Mouse (Mus musculus): ENCODE measurements around the gene Fam71f1. TPM values are rescaled to one million over a fixed set of nuclear protein-coding genes. Genes with fewer than 3 reads are reported as not detected.
A peak's percentile ranks its signal among the peaks of the same experiment; 100 is the strongest.
"Not testable (repeated sequence)": the region's sequence is repeated elsewhere in the genome, so short reads cannot be mapped to it uniquely, and the experiment has no call there.

Fam71f1 gene
- total RNA-seq, 2 experiments from 2014 or later, result not detected

DNA sequence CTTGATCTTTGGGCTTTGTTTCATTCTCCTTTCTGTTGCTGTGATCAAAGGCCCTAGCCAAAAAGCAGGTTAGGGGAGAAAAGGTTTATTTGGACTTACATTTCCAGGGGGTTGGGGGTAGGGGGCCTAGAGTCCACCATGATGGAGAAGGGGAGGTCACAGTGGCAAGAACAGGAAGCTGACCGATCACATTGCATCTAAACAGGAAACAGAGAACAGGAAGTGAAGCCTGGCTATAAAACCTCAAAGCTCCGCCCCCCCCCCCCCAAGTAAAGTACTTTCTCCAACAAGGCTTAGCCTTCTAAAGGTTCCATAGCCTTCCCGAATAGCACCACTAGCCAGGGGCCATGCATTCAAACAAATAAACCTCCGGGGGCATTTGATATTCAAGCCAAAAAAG, 3.8 kb downstream of the Fam71f1 start:
- no peak for DNase-seq (ENCODE audit: low spot score in 2 of 2)

DNA sequence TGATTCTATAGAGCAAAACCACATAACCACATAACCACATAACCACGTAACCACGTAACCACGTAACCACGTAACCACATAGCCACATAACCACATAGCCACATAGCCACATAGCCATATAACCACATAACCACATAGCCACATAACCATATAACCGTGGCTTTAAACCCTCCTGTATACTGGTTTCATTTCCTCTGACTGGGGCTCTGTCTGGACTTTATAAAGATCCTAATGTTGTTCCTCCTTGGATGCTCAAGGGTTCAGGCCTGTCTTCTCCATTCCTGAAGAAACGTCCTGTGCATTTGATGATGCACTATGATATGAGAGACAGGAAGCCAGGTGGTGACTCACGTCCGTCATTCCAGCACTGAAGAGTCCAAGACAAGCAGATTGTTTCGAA, 8.0 kb downstream of the Fam71f1 start:
- DNase-seq (ENCODE audit: low spot score in 2 of 2), result no peak

DNA sequence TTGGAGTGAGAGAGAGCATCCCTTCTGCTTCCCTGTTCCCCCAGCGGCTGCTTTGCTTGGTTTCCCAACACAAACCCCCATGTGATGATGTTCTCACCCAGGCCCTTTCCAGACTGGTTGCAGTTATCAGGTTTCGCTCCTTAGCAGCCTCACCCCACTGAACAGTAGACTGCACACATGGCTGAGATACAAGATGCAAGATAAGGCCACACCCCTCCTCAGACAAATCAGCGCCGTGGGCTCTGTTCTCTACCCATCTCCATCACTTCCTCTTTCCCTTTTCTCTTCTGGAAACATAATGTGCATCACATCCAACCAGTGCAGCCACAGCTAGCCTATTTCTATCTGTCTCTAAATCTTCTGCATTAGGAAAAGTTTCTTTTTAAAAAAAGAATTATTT, 10.6 kb downstream of the Fam71f1 start:
- no peak for DNase-seq (ENCODE audit: low spot score in 2 of 2)

DNA sequence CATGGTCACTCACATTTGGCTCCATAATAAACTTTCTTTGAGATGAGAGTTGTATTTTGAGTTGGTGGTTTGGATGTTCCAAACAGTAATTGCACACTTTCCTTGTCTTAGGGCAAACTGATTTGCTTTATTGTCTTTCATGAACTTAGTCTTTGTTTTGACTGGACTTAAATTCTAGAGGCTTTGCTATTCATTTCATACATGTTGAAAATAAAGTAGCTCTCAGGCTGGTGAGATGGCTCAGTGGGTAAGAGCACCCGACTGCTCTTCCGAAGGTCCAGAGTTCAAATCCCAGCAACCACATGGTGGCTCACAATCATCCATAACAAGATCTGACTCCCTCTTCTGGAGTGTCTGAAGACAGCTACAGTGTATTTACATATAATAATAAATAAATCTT, 27.6 kb downstream of the Fam71f1 start:
- DNase-seq (ENCODE audit: low spot score in 2 of 2), result not testable (repeated sequence)

DNA sequence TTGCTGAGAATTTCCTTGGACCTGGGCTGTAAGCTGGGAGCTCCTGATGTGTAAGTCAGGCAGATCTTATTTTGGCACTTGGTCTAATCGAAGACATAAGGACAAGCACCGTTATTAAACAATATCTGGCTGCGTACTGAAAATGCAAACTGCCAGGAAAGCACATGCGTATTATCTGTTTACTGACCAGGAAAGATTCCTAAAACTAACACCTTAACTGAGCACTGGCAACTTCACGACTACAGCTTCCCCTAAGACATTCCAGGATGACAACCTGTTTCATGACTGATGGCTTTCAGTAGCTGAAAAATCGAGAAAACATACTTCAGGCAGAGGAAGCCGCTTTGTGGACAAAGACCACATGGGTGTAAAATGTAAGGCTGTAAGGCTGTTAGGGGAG, 28.2 kb downstream of the Fam71f1 start:
- DNase-seq (ENCODE audit: low spot score in 2 of 2), result no peak

DNA sequence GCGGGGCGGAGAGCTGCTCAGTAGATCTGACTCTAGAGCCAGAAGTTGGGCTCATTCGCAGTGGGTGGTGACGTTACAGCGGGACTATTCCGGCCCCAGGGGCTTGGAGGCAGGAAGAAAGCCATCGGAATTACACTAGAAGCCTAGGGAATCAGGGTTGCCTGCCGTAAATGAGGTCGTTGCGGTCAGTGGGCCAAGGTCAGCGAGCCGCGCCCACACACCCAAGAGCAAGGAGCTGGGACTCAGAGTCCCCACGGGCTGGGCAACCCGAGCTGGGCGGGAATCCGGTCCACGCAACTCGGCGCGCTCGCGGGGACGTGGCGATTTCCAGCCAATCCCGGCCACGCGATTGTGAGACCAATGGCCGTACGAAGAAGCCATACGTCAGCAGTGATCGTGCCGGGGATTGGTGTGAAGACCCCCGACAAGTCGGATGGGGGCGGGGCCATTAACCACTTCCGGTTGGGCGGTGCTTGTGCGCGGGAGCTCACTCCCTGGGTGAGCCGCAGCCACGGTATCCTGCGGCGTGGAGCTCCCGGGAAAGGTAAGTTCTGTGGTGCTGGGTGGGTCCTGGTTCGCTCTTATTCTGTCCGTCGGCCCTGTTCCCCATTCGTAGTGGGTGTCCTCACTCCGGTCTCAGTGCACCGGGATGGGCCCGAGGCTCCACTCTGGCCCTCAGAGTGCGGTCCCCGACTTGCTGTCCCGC, 28.9 kb downstream of the Fam71f1 start, which contains the start of gene Calu:
Gene Calu, plus strand, starts transcription at position 405 of the 706 bp plus-strand sequence.
- peak; percentile 99 for DNase-seq (ENCODE audit: low spot score in 2 of 2)

DNA sequence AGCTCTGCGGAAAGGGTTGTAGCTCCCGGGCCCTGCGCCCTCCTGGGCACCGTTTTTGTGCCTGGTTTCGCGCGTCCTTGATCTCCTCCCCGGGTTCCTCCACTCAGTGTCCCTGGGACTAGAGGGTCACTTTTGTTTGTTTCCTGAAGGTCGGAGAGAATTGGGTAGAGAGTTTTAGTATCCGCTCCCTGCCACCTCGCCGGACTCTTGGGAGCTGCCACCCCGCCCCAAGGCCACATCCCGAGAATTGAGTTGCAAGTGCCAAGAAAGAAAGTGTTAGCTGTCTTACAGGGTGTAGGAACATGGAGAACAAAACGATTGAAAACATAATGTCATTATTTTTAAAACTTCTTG, 29.4 kb downstream of the Fam71f1 start:
- DNase-seq (ENCODE audit: low spot score in 2 of 2), result no peak

DNA sequence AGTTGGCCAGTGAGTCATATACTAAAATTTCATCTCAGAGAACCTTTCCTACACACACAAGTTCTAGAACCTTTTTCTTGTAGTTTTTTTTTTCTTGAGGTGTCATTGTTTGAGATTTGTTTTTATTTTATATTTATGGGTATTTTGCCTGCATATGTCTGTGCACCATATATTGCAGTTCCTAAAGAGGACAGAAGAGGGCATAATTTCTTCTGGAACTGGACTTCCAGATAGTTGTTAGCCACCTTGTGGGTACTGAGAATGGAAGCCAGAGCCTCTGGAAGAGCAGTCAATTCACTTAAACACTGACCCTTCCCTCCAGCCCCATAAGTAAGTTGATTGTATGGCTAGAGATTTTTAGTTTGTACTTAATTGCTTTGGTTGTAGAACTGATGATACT, 32.7 kb downstream of the Fam71f1 start:
- DNase-seq (ENCODE audit: low spot score in 2 of 2), result no peak

DNA sequence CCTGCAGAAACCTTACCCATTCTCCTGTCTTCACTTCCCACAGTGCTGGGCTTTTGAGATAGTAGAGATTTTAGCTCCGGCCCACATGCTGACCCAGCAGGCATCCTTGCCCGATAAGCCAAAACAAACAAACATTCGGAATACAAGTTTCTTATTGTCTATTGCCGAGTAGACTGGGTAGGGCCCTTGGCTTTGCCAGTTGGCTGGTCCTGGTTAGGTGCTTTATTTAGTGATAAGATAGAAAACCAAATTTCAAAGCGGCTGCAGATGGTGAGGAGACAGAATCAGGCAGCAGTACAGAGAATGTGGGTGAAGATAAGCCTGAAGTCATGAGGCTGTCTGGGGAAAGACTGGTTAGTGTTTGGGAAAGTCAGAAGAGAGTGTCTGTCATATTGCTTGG, 33.9 kb downstream of the Fam71f1 start:
- DNase-seq (ENCODE audit: low spot score in 2 of 2), result no peak

DNA sequence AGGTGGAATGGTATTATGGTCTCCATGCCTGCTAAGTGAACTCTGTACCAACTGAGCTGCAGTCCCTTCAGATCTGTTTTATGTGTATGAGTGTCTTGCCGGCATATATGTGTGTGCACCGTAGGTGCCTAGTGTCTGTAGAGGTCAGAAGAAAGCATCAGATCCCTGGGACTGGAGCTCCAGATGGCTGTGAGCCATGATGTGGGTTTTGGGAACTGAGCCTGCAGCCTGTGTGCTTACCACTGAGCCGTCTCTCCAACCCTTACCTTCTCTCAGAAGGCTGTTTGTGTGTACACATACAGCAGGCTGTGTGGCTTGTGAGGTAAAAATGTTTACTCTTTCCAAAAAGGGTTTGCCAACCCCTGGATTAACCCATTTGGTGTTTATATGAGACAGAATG, 40.4 kb downstream of the Fam71f1 start:
- no peak for DNase-seq (ENCODE audit: low spot score in 2 of 2)

DNA sequence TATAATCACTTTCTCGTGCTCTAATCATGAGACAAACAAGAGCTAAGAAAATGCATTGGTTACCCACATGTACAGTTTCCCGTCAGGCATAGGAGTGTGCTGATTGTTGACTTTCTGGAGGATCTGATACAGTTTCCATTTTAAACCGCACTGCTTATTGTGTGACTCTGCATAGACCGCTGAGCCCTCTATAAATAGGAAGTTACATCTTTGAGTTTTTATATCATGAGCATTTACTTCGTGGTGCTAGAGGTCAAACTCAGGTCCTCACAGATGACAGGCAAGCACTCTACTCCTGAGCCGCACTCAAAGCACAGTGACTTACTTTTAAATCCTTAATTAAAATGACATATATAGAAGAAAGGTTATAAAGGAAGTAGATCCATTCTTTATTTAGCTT, 41.3 kb downstream of the Fam71f1 start:
- DNase-seq (ENCODE audit: low spot score in 2 of 2), result no peak

DNA sequence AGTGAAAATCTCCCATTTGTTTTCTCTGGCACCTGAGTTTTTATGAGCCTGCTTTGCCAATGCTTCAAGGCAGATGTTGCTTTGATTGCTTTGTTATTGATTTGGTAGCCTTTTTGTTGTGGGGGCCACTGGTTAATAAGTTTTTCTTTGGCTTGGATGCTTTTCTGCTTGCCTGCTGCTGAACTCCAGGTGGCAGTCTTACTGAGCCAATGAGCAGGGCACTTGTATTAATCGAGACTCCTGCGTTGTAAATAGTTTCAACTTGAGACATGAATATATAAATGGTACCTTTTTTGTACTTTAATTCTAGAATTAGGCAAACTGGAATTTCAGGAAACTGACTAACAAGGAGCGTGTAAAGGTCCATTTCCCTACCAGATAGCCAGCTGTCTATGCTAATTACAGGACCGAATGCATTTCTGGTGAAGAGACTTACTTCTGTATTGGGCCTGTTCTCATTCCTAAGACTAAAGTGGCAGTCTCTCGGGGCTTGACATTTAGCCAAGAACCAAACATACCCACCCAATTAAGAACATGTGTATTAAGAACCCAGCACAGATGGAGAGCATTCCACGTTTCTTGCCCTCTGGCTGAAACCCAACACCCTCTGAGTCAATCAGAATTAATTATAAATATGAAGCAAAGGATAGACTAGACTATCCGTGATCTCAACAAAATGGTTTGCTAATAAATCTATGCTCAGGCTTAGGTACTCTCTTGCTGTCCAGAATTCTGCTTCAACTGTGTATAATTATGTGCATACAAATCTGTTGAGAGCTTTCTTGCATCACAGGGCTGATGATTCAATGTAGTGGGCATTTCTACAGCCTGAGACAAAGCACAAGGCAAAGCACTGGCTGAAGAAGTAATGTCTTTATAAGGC, 43.5 kb downstream of the Fam71f1 start:
- DNase-seq (ENCODE audit: low spot score in 2 of 2), result no peak

DNA sequence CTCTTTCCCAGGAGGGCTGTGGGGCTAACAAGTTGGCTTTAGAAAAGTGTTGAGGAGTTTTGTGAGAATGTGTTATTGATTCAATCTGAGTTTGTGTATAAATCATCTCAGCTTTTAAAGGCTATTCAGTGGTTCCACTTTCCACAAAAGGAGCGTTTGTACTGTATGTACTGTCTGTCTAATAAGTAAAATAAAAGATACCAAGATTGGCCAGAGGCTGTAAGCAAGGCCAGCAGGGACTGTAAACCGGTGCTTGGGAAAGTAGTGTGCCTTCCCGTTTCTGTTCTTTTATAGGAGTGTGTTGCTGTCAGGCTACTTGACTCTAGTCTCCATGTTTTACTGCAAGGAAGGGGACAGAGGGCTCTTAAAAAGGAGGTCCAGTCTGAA, 44.2 kb downstream of the Fam71f1 start:
- no peak for DNase-seq (ENCODE audit: low spot score in 2 of 2)

DNA sequence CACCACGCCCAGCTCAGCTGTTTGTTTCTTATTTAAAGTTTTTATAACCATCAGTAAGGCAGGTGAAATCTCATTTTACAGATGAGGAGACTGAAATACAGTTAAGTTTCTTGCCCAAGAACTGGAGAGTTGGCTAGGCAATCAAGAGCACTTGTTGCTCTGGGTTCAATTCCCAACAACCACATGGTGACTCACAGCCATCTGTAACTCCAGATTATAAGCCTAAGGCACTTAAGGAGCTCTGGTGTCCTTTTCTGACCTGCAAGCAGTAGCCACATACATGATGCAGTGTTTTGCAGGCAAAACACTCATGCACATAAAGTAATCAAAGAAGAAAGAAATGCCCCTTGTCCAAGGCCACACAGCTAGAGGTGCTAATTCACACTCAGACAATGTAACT, 46.3 kb downstream of the Fam71f1 start:
- no peak for DNase-seq (ENCODE audit: low spot score in 2 of 2)

DNA sequence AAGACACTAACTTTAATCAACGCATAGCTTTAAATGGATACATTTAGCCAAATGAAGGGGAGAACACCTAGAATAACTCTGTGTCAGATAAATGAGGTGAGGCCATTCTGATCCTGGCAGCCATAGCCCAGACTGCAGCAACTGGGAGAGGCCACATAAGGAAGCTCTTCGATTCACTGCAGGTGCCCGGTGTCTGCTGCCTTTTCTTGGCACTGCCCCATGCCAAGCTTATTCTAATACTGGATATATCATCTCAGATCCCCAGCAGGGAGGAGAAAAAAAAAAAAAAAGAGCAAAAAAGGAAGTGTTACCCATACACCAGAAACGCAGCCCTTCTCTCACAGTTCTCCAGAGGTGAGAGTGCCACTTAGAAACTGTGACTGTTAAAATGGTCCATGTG, 58.4 kb downstream of the Fam71f1 start:
- no peak for DNase-seq (ENCODE audit: low spot score in 2 of 2)

DNA sequence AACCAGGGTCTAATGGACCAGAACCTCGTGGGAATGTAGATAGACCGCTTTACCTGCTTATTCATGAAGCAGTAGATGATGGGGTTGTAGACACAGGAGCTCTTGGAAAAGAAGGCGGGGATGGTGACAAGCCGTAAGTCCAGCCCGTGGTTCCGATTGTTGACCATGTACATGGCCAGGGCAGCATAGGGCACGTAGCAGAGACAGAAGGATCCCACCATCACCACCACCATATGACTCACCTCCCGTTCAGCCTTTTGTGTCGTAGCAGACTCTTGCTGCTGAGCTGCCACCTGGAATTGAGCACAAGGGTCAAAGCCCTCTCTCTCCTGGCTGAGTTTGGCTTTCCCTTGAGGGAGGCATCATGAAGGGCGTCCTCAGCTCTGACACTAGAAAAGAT, 59.7 kb downstream of the Fam71f1 start:
- DNase-seq (ENCODE audit: low spot score in 2 of 2), result no peak

DNA sequence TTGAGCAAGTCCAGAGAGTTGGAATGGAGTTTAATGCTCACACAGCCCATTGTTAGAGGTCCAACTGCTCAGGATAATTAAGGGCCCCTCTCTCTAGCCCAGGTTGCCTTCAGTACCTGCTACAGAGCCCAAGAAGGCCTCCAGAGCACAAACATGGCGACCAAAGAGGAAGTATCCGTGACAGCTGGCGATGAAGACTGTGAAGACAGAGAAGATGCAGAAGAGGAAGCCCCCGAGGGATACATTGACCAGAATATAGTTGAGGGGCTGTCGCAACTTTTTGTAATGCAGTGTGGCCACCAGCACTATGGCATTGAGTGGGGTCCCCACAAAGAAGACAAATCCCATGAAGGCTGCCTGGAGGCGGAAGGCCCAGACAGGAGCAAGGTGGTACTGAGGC, 61.0 kb downstream of the Fam71f1 start:
- no peak for DNase-seq (ENCODE audit: low spot score in 2 of 2)

DNA sequence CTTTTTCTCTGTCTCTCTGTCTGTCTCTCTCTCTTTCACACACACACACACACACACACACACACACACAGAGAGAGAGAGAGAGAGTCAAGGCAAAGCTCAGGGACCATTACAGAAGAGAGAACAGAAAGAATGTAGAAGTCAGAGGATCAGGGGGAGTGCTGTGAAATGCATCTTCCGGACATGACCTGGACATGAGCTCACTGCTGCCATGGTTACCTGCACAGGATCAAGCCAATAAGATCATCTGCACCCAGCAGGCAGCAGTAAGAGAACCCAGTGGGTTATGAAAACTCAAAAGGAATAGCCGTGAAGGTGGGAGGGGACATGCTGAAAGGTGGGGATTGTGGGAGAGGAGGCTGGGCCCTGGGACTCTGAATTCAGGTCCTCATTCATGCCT, 63.5 kb downstream of the Fam71f1 start:
- no peak for DNase-seq (ENCODE audit: low spot score in 2 of 2)

Data from adrenal gland, adult 18-20 months (tissue).